Mouse (Mus musculus): Measurements from ENCODE around the gene Tmem53. TPM values are rescaled to one million over a fixed set of nuclear protein-coding genes. Genes with fewer than 3 reads are reported as not detected.
"Not testable (repeated sequence)": the region's sequence is repeated elsewhere in the genome, so short reads cannot be mapped to it uniquely, and the experiment has no call there.

Tmem53 gene
- polyA plus RNA-seq, 1 experiment from 2014 or later = 12.9 TPM

- Histone ChIP-seq H3K9me3 (ENCODE audit: control insufficient read depth, low read length) (no peaks in the 10 kb centered on the region), H3K4me2 (replicated peaks; ENCODE audit: low read depth) (peak overlapping the region; percentile 78; the same call in 1 of the 2 replicates), H3K27ac (replicated peaks) (0 out of 2 replicates have a peak overlapping the region, but pooled peaks have one; percentile 45), H3K9ac (ENCODE audit: low read length) (no peak overlapping the region), H3K4me1 (replicated peaks; ENCODE audit: control insufficient read depth, insufficient read depth) (peaks cover 4% of the 10 kb centered on the region; the same call in 1 of the 2 replicates), H3K4me3 (ENCODE audit: low read depth, low read length) (no peak overlapping the region), H3K27me3 (ENCODE audit: control insufficient read depth, insufficient read depth, low read length) (no peaks in the 10 kb centered on the region), H3K36me3 (ENCODE audit: control insufficient read depth, insufficient read depth, low read length) (no peaks in the 10 kb centered on the region)
- TF ChIP-seq EP300 (optimal IDR thresholded peaks at IDR 0.05) (no peak), CTCF (IDR thresholded peaks at IDR 0.05; ENCODE audit: low read depth) (no peak)
- ATAC-seq (ENCODE audit: low FRiP score, low TSS enrichment) (no peak), DNase-seq (ENCODE audit: low spot score) (no peak)
- WGBS = 47% methylated on average over 12 of the region's 12 CpGs
Observed at GRCm38 (mm10) chr4:117253218-117254016, 1.7 kb downstream of the Tmem53 start.

DNA sequence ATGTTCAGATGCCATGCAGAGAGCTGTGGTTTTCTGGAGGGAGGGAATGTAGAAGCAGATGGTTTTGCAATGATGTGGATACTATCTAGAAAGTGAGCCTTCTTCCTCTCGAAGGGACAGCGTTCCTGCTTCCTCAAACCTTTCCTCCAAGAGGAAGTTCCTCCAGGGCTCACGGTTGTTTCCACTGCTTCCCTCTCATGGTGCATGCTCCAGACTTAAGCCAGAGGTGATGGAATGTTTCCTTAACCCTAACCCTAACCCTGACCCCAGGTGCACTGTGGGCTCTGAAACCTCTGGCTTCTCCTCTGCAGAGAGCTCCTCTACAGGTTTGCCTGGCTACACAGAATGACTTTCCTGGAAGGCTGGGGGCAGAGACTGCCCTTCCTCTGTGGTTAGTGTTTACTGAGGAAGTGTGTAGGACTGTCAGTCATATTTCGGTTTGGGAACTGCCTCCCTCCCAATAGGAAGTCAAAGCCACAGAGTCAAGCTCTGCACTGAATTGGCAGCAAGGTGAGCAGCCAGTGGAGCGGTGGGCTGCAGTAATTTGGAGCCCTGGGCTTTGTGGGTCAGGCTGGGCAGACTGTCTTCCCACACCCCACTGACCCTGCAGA lies 2.4 kb downstream of the Tmem53 start:
- H3K4me1 ChIP-seq (replicated peaks; ENCODE audit: control insufficient read depth, insufficient read depth) = peaks cover 4% of the 10 kb centered on the region; the same call in 1 of the 2 replicates
- H3K4me2 ChIP-seq (replicated peaks; ENCODE audit: low read depth) = no peak overlapping the region
- H3K9ac ChIP-seq (ENCODE audit: low read length) = 0 out of 2 replicates have a peak overlapping the region, but pooled peaks have one; percentile 8
- H3K4me3 ChIP-seq (ENCODE audit: low read depth, low read length) = no peak overlapping the region
- ATAC-seq (ENCODE audit: low FRiP score, low TSS enrichment) (no peak), DNase-seq (ENCODE audit: low spot score) (no peak)
- TF ChIP-seq CTCF (IDR thresholded peaks at IDR 0.05; ENCODE audit: low read depth) = no peak
- no peak for TF ChIP-seq EP300 (optimal IDR thresholded peaks at IDR 0.05)
- H3K9me3 ChIP-seq (ENCODE audit: control insufficient read depth, low read length) = no peaks in the 10 kb centered on the region
- H3K27ac ChIP-seq (replicated peaks) = no peak overlapping the region
- H3K27me3 ChIP-seq (ENCODE audit: control insufficient read depth, insufficient read depth, low read length) = no peaks in the 10 kb centered on the region
- WGBS = 70% methylated on average over 5 of the region's 5 CpGs
- no peaks in the 10 kb centered on the region for H3K36me3 ChIP-seq (ENCODE audit: control insufficient read depth, insufficient read depth, low read length)

GRCm38 (mm10) chr4:117254672-117255071 lies 2.9 kb downstream of the Tmem53 start:
- no peak overlapping the region for H3K9ac ChIP-seq (ENCODE audit: low read length)
- no peak for DNase-seq (ENCODE audit: low spot score)
- peaks cover 4% of the 10 kb centered on the region; the same call in 1 of the 2 replicates for H3K4me1 ChIP-seq (replicated peaks; ENCODE audit: control insufficient read depth, insufficient read depth)
- WGBS = 61% methylated on average over 6 of the region's 6 CpGs
- H3K4me2 ChIP-seq (replicated peaks; ENCODE audit: low read depth) = no peak overlapping the region
- no peak for ATAC-seq (ENCODE audit: low FRiP score, low TSS enrichment)
- H3K27me3 ChIP-seq (ENCODE audit: control insufficient read depth, insufficient read depth, low read length) = no peaks in the 10 kb centered on the region
- H3K4me3 ChIP-seq (ENCODE audit: low read depth, low read length) = no peak overlapping the region
- H3K36me3 ChIP-seq (ENCODE audit: control insufficient read depth, insufficient read depth, low read length) = no peaks in the 10 kb centered on the region
- no peak overlapping the region for H3K27ac ChIP-seq (replicated peaks)
- TF ChIP-seq CTCF (IDR thresholded peaks at IDR 0.05; ENCODE audit: low read depth) = no peak
- TF ChIP-seq EP300 (optimal IDR thresholded peaks at IDR 0.05) = no peak
- H3K9me3 ChIP-seq (ENCODE audit: control insufficient read depth, low read length) = no peaks in the 10 kb centered on the region

DNA sequence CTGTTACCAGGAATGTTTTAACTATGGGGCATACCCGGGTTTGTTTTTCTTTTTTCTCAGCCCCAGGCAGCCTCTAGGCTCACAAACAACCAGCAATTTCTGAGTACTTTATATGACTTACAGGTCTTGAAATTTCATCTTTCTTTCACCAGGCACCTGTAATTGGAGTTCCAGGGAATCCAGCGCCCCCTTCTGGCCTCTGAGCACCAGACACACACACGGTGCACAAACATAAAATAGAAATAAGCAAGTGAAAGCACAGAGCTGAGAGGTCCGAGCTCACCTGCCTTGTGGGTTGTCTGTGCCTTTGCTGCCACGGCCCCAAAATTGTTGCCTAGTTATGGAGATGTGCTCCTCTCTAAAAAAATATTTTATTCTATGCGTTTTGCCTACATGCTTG lies 8.2 kb downstream of the Tmem53 start:
- not testable (repeated sequence) for ATAC-seq (ENCODE audit: low FRiP score, low TSS enrichment); H3K4me3 ChIP-seq (ENCODE audit: low read depth, low read length); H3K36me3 ChIP-seq (ENCODE audit: control insufficient read depth, insufficient read depth, low read length); H3K4me2 ChIP-seq (replicated peaks; ENCODE audit: low read depth); H3K4me1 ChIP-seq (replicated peaks; ENCODE audit: control insufficient read depth, insufficient read depth); H3K9me3 ChIP-seq (ENCODE audit: control insufficient read depth, low read length); H3K27ac ChIP-seq (replicated peaks); DNase-seq (ENCODE audit: low spot score); H3K27me3 ChIP-seq (ENCODE audit: control insufficient read depth, insufficient read depth, low read length); H3K9ac ChIP-seq (ENCODE audit: low read length)
- peak; percentile 30 for TF ChIP-seq CTCF (IDR thresholded peaks at IDR 0.05; ENCODE audit: low read depth)
- 77% methylated on average over 6 of the region's 6 CpGs for WGBS

DNA sequence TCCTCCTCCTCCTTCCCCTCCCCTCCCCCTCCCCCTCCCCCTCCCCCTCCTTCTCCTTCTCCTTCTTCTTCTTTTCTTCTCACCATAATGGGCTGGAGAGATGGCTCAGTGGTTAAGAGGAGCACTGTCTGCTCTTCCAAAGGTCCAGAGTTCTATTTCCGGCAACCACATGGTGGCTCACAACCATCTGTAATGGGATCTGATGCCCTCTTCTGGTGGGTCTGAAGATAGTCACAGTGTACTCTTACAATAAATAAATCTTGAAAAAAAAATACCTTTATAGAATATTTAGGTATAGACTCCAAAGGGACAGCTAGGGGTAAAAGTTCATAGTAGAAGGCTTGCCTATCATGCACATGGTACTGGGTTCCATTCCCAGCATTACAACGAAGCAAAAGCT lies 9.5 kb downstream of the Tmem53 start:
- DNase-seq (ENCODE audit: low spot score) (no peak), ATAC-seq (ENCODE audit: low FRiP score, low TSS enrichment) (no peak)
- 82% methylated on average over 2 of the region's 2 CpGs for WGBS
- H3K9me3 ChIP-seq (ENCODE audit: control insufficient read depth, low read length) = no peaks in the 10 kb centered on the region
- H3K27ac ChIP-seq (replicated peaks) = no peak overlapping the region
- no peak overlapping the region for H3K4me2 ChIP-seq (replicated peaks; ENCODE audit: low read depth)
- H3K9ac ChIP-seq (ENCODE audit: low read length) = no peak overlapping the region
- TF ChIP-seq EP300 (optimal IDR thresholded peaks at IDR 0.05) (no peak), CTCF (IDR thresholded peaks at IDR 0.05; ENCODE audit: low read depth) (0 out of 2 replicates have a peak, but pooled peaks have one; percentile 7)
- no peaks in the 10 kb centered on the region for H3K36me3 ChIP-seq (ENCODE audit: control insufficient read depth, insufficient read depth, low read length)
- H3K4me1 ChIP-seq (replicated peaks; ENCODE audit: control insufficient read depth, insufficient read depth) = no peaks in the 10 kb centered on the region
- no peak overlapping the region for H3K4me3 ChIP-seq (ENCODE audit: low read depth, low read length)
- no peaks in the 10 kb centered on the region for H3K27me3 ChIP-seq (ENCODE audit: control insufficient read depth, insufficient read depth, low read length)
